Mouse (Mus musculus) liver, adult (tissue): ENCODE results near the gene Anxa11.
"Not testable (repeated sequence)": the region's sequence is repeated elsewhere in the genome, so short reads cannot be mapped to it uniquely, and the experiment has no call there.

Experiments
- GATA4 ChIP-seq: IDR thresholded peaks from 2 replicates; pipeline ENCODE4 v1.6.1; 2014; ENCODE audit warnings: mild to moderate bottlenecking, low read length; ENCODE audit not compliant: insufficient replicate concordance

Anxa11 gene

GRCm38 (mm10) chr14:25927562-25927881, 85.6 kb downstream of the Anxa11 start, which contains the start of gene Tmem254a:
Tmem254a (minus strand) TSS chr14:25927672.
- TF ChIP-seq GATA4, result not testable (repeated sequence)
